Mouse (Mus musculus) CH12.LX (cell line): ENCODE measurements at regions not wholly inside any gene's neighbourhood (a gene's known extent, or its start where the extent isn't known, plus 50 kb on each side); places are given as distances from the start of the nearest gene placed in this dataset.

ENCODE experiments used
- CTCF ChIP-seq, 2 experiments: IDR thresholded peaks in 1 of 2; conservative IDR thresholded peaks in 1 of 2; 2 replicates each; pipeline ENCODE4 v1.5.1; 2011 to 2012; ENCODE audit warnings: low read depth in 2 of 2, low read length in 2 of 2, improper control_type of control experiment in 1 of 2, inconsistent platforms in 1 of 2, mild to moderate bottlenecking in 1 of 2, moderate library complexity in 1 of 2
- ETS1 ChIP-seq: conservative IDR thresholded peaks from 2 replicates; pipeline ENCODE4 v1.6.1; 2012; ENCODE audit warnings: low read depth, mild to moderate bottlenecking, inconsistent platforms, low read length, improper control_type of control experiment, moderate library complexity
- HCFC1 ChIP-seq: IDR thresholded peaks from 2 replicates; pipeline ENCODE4 v1.6.1; 2012; ENCODE audit warnings: low read depth, mild to moderate bottlenecking, inconsistent platforms, low read length, improper control_type of control experiment
- MXI1 ChIP-seq: IDR thresholded peaks from 2 replicates; pipeline ENCODE4 v1.6.1; 2011; ENCODE audit warnings: mild to moderate bottlenecking, low read depth, low read length, improper control_type of control experiment
- MYC ChIP-seq: IDR thresholded peaks from 2 replicates; pipeline ENCODE4 v1.6.1; 2011; ENCODE audit warnings: low read depth, mild to moderate bottlenecking, improper control_type of control experiment, low read length
- POLR2A ChIP-seq: IDR thresholded peaks from 2 replicates; pipeline ENCODE4 v1.6.1; 2011; ENCODE audit warnings: low read depth, mild to moderate bottlenecking, improper control_type of control experiment, low read length
- ZNF384 ChIP-seq: IDR thresholded peaks from 2 replicates; pipeline ENCODE4 v1.6.1; 2012; ENCODE audit warnings: low read depth, low read length, improper control_type of control experiment, inconsistent platforms

DNA sequence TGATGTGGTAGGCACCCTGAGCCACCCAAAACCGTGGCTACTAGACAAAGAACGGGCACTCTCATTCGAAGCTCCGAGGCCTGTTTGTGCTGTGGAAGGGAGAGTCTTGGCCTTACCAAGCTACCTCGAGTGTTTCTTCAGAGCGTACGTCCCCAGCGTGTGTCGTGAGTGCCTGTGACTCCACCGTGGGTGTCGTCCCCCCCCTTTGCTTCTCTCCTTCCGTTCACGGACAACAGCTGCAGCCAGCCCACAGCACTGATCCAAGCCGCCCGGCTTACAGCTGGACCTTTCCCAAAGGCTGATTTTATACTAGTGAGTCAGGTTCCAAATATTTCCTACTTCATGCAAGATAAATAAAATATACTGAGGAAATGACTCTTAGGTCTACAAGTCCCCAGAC is 249.8 kb downstream of the Satb1 start:
- TF ChIP-seq POLR2A = no peak
- no peak for TF ChIP-seq HCFC1
- TF ChIP-seq CTCF (conservative IDR thresholded peaks at IDR 0.05 in 1 of 2, IDR thresholded peaks at IDR 0.05 in 1 of 2; ENCODE audit: low read depth in 2 of 2, low read length in 2 of 2) = no peak
- TF ChIP-seq MYC = no peak
- no peak for TF ChIP-seq MXI1
- TF ChIP-seq ETS1 = no peak
- TF ChIP-seq ZNF384 = no peak
